Mouse (Mus musculus) testis, adult 2 months (tissue): ENCODE measurements around the gene Fam169b. TPM values are rescaled to one million over a fixed set of nuclear protein-coding genes. Genes with fewer than 3 reads are reported as not detected.

Source experiments
- H3K27ac ChIP-seq: fragments of 200-500 bp; 2 replicates; pipeline ENCODE4 v1.5.1; 2012; ENCODE audit warnings: low read depth, low read length; ENCODE audit not compliant: control insufficient read depth, insufficient read depth
- H3K27me3 ChIP-seq: fragments of 200-500 bp; 2 replicates; pipeline ENCODE4 v1.6.1; 2012; ENCODE audit warnings: mild to moderate bottlenecking, low read length, moderate library complexity; ENCODE audit not compliant: control insufficient read depth, insufficient read depth
- H3K36me3 ChIP-seq: fragments of 200-500 bp; 2 replicates; pipeline ENCODE4 v1.6.1; 2012; ENCODE audit warnings: mild to moderate bottlenecking, low read length; ENCODE audit not compliant: control insufficient read depth, insufficient read depth
- H3K4me1 ChIP-seq: fragments of 200-500 bp; 2 replicates; pipeline ENCODE4 v1.6.1; 2012; ENCODE audit warnings: low read length; ENCODE audit not compliant: control insufficient read depth, insufficient read depth
- H3K4me3 ChIP-seq: fragments of 200-500 bp; 2 replicates; pipeline ENCODE4 v1.5.1; 2012; ENCODE audit warnings: low read depth, mild to moderate bottlenecking, low read length, moderate library complexity, mixed read lengths; ENCODE audit not compliant: control insufficient read depth
- CTCF ChIP-seq: fragments of 200-500 bp; IDR thresholded peaks from 2 replicates; pipeline ENCODE4 v1.5.1; 2012; ENCODE audit warnings: low read depth, mild to moderate bottlenecking, inconsistent platforms, low read length, moderate library complexity; ENCODE audit not compliant: control insufficient read depth, insufficient read depth, insufficient replicate concordance
- POLR2A ChIP-seq: fragments of 200-500 bp; IDR thresholded peaks from 2 replicates; pipeline ENCODE4 v1.6.1; 2012; ENCODE audit warnings: low read depth, mild to moderate bottlenecking, inconsistent platforms, low read length, moderate library complexity; ENCODE audit not compliant: control insufficient read depth
- polyA plus RNA-seq: library from polyadenylated mRNA; depleted of rRNA; stranded (reverse); fragments of >200 nt; gene quantifications from 2 replicates; pipeline ENCODE4 v1.2.3, GENCODE M21; 2012

Fam169b gene
- polyA plus RNA-seq, 1 experiment = 0.78 TPM

- no peak for TF ChIP-seq CTCF
- no peak for TF ChIP-seq POLR2A
- no peaks in the 10 kb centered on the region for H3K36me3 ChIP-seq
- no peak within 1 kb of the TSS for H3K27ac ChIP-seq
- H3K4me3 ChIP-seq = peak within 1 kb of the TSS; percentile 77
- H3K27me3 ChIP-seq = no peaks in the 10 kb centered on the region
- peaks cover 12% of the 10 kb centered on the region for H3K4me1 ChIP-seq
These were observed 9.6 kb upstream of the Fam169b start, which contains the start of gene Pgpep1l for GRCm38 (mm10) chr7:68264028-68264453. Gene Pgpep1l (minus strand): TSS chr7:68264233.

- no peak overlapping the region for H3K27ac ChIP-seq
- TF ChIP-seq POLR2A (no peak), CTCF (no peak)
These were observed 9.1 kb upstream of the Fam169b start for GRCm38 (mm10) chr7:68264531-68264930.

GRCm38 (mm10) chr7:68265391-68265790 is 8.2 kb upstream of the Fam169b start:
- Histone ChIP-seq H3K27ac (no peak overlapping the region), H3K36me3 (no peaks in the 10 kb centered on the region), H3K4me3 (no peak overlapping the region), H3K27me3 (no peaks in the 10 kb centered on the region), H3K4me1 (peaks cover 12% of the 10 kb centered on the region)
- no peak for TF ChIP-seq CTCF
- no peak for TF ChIP-seq POLR2A

More at GRCm38 (mm10) chr7:68264531-68264930, 9.1 kb upstream of the Fam169b start:
- Histone ChIP-seq H3K4me1 (peaks cover 12% of the 10 kb centered on the region), H3K4me3 (peak overlapping the region; percentile 77; the same call in 1 of the 2 replicates), H3K27me3 (no peaks in the 10 kb centered on the region), H3K36me3 (no peaks in the 10 kb centered on the region)

- H3K4me1 ChIP-seq = peaks cover 12% of the 10 kb centered on the region
- H3K36me3 ChIP-seq = no peaks in the 10 kb centered on the region
- no peaks in the 10 kb centered on the region for H3K27me3 ChIP-seq
- no peak overlapping the region for H3K27ac ChIP-seq
- TF ChIP-seq CTCF (no peak), POLR2A (no peak)
- no peak overlapping the region for H3K4me3 ChIP-seq
These were observed 6.9 kb upstream of the Fam169b start for GRCm38 (mm10) chr7:68266691-68267090.

- H3K27ac ChIP-seq = no peak overlapping the region
These were observed 3.1 kb upstream of the Fam169b start for GRCm38 (mm10) chr7:68270551-68270950.

GRCm38 (mm10) chr7:68271816-68272215 is 1.8 kb upstream of the Fam169b start:
- Histone ChIP-seq H3K27me3 (no peaks in the 10 kb centered on the region), H3K4me3 (no peak overlapping the region), H3K4me1 (peaks cover 7% of the 10 kb centered on the region), H3K36me3 (no peaks in the 10 kb centered on the region), H3K27ac (no peak overlapping the region)
- TF ChIP-seq POLR2A (no peak), CTCF (no peak)

More at GRCm38 (mm10) chr7:68270551-68270950, 3.1 kb upstream of the Fam169b start:
- Histone ChIP-seq H3K27me3 (no peaks in the 10 kb centered on the region), H3K36me3 (no peaks in the 10 kb centered on the region), H3K4me1 (0 out of 2 replicates have a peak, but pooled peaks cover 2% of the 10 kb centered on the region), H3K4me3 (no peak overlapping the region)
- TF ChIP-seq POLR2A (no peak), CTCF (no peak)

GRCm38 (mm10) chr7:68272607-68273006 is 1.0 kb upstream of the Fam169b start:
- peaks cover 7% of the 10 kb centered on the region for H3K4me1 ChIP-seq
- no peaks in the 10 kb centered on the region for H3K36me3 ChIP-seq
- H3K4me3 ChIP-seq = no peak overlapping the region
- no peak overlapping the region for H3K27ac ChIP-seq
- TF ChIP-seq CTCF (no peak), POLR2A (no peak)
- no peaks in the 10 kb centered on the region for H3K27me3 ChIP-seq
